Mouse (Mus musculus) heart, adult 2 months (tissue): ENCODE measurements around the gene Ints11. TPM values are rescaled to one million over a fixed set of nuclear protein-coding genes. Genes with fewer than 3 reads are reported as not detected.

Experiments used
- DNase-seq, 2 experiments: peaks; one replicate each; pipeline ENCODE4 v3.0.0; 2021
- H3K27ac ChIP-seq: fragments of 200-600 bp; 2 replicates; pipeline ENCODE4 v1.8.1; 2022
- H3K27me3 ChIP-seq: fragments of 200-500 bp; 2 replicates; pipeline ENCODE4 v1.6.1; 2012; ENCODE audit warnings: mild to moderate bottlenecking, low read length, inconsistent platforms, mixed read lengths; ENCODE audit not compliant: control insufficient read depth, insufficient read depth
- H3K36me3 ChIP-seq: fragments of 200-500 bp; 2 replicates; pipeline ENCODE4 v1.6.1; 2012; ENCODE audit warnings: low read length, inconsistent platforms; ENCODE audit not compliant: control insufficient read depth, insufficient read depth
- H3K4me1 ChIP-seq: fragments of 200-500 bp; 2 replicates; pipeline ENCODE4 v1.6.1; 2011; ENCODE audit warnings: low read length; ENCODE audit not compliant: control insufficient read depth, insufficient read depth
- H3K4me3 ChIP-seq: fragments of 200-600 bp; 2 replicates; pipeline ENCODE4 v1.8.1; 2022
- H3K79me2 ChIP-seq: fragments of 200-500 bp; replicated peaks from 2 replicates; pipeline ENCODE4 v1.6.1; 2012; ENCODE audit warnings: mild to moderate bottlenecking, inconsistent platforms, low read length, moderate library complexity, mixed read lengths; ENCODE audit not compliant: control insufficient read depth, insufficient read depth
- H3K9ac ChIP-seq: fragments of 200-500 bp; 2 replicates; pipeline ENCODE4 v1.6.1; 2012; ENCODE audit warnings: low read depth, mild to moderate bottlenecking, control low read depth, inconsistent platforms, low read length, mixed read lengths
- CTCF ChIP-seq: fragments of 200-600 bp; IDR thresholded peaks from 2 replicates; pipeline ENCODE4 v1.8.1; 2022; ENCODE audit warnings: antibody characterized with exemption, mild to moderate bottlenecking, moderate library complexity
- EP300 ChIP-seq: fragments of 200-500 bp; IDR thresholded peaks from 2 replicates; pipeline ENCODE4 v1.6.1; 2011; ENCODE audit warnings: low read depth, low read length, control low read depth; ENCODE audit not compliant: insufficient read depth
- POLR2A ChIP-seq: fragments of 200-500 bp; IDR thresholded peaks from 2 replicates; pipeline ENCODE4 v1.6.1; 2011; ENCODE audit warnings: mild to moderate bottlenecking, low read depth, low read length, control low read depth; ENCODE audit not compliant: insufficient read depth
- WGBS: fragments of 180-500 bp; shearing (Covaris S2); methylation state at CpG from one replicate; pipeline ENCODE4 v1.1.7; 2018; 5-methylcytosine and 5-hydroxymethylcytosine counted together
- intact Hi-C: fragments of 180-260 bp; cut with DNase I; formaldehyde crosslinking; loops from one replicate; pipeline ENCODE4 v1.15.1; 2025
- long read RNA-seq: library from polyadenylated mRNA; stranded (forward); transcript quantifications from one replicate; pipeline ENCODE4 v2.0.0, GENCODE M21; 2021
- polyA plus RNA-seq: library from polyadenylated mRNA; depleted of rRNA; stranded (reverse); fragments of >200 nt; gene quantifications from 2 replicates; pipeline ENCODE4 v1.2.3, GENCODE M21; 2012; rRNA removed
- total RNA-seq, 2 experiments: library from RNA; stranded (reverse); gene quantifications; 2 replicates each; pipeline ENCODE4 v1.2.3; 2021

Gene Ints11
- 10 to 100 TPM; 15.3 to 17.4 TPM for total RNA-seq
- polyA plus RNA-seq, result 15.8 and 23.2 TPM in 2 replicates
- long read RNA-seq, transcript Ints11-201 (17 exons, 2,368 nt), result major isoform, 29 of 36 reads
- long read RNA-seq, partial matches to known transcripts, result 1 of 36 reads
- long read RNA-seq, other reads (novel, unspliced or antisense), result 6 of 36 reads

- peak; percentile 97 to 98 for DNase-seq
- under 1% methylated on average over 63 of the region's 63 CpGs for WGBS
- H3K27ac ChIP-seq, result peak within 1 kb of the TSS; percentile 82
- intact Hi-C loops, result loop anchor here (1.0 to 5.0 kb wide), 4 partner anchors 19 to 123 kb away; partner anchors contain the start of genes B3galt6, Sdf4 and Ube2j2
- no peaks in the 10 kb centered on the region for H3K27me3 ChIP-seq
- peak; percentile 71 for TF ChIP-seq CTCF
- peak; percentile 73 for TF ChIP-seq POLR2A
- 0 out of 2 replicates have a peak, but pooled peaks have one; percentile 47 for TF ChIP-seq EP300
- H3K79me2 ChIP-seq, result no peaks in the 10 kb centered on the region
- no peaks in the 10 kb centered on the region for H3K4me1 ChIP-seq
- peak within 1 kb of the TSS; percentile 65 for H3K4me3 ChIP-seq
- peak within 1 kb of the TSS; percentile 79 for H3K9ac ChIP-seq
- H3K36me3 ChIP-seq, result no peaks in the 10 kb centered on the region
Observed at GRCm38 (mm10) chr4:155869317-155870033, at the start of gene Ints11, which contains the start of gene Cptp. Ints11 (plus strand) TSS chr4:155869546. Cptp (minus strand) TSS chr4:155869440.

- Histone ChIP-seq H3K9ac (no peak overlapping the region), H3K27ac (no peak overlapping the region), H3K79me2 (no peaks in the 10 kb centered on the region; the same call in 1 of the 2 replicates), H3K4me3 (no peak overlapping the region), H3K4me1 (no peaks in the 10 kb centered on the region), H3K36me3 (peaks cover 8% of the 10 kb centered on the region), H3K27me3 (no peaks in the 10 kb centered on the region)
- 76% methylated on average over 7 of the region's 7 CpGs for WGBS
- intact Hi-C loops, result no loop called here
- no peak for TF ChIP-seq POLR2A
- TF ChIP-seq EP300, result no peak
- TF ChIP-seq CTCF, result peak; percentile 62
- DNase-seq, result no peak
Observed at GRCm38 (mm10) chr4:155821025-155821424, 48.3 kb upstream of the Ints11 start.

GRCm38 (mm10) chr4:155823443-155823842, 45.9 kb upstream of the Ints11 start:
- DNase-seq, result no peak
- Histone ChIP-seq H3K4me1 (no peaks in the 10 kb centered on the region), H3K4me3 (no peak overlapping the region), H3K27ac (no peak overlapping the region), H3K9ac (no peak overlapping the region), H3K27me3 (no peaks in the 10 kb centered on the region), H3K79me2 (no peaks in the 10 kb centered on the region), H3K36me3 (peaks cover 6% of the 10 kb centered on the region)
- TF ChIP-seq CTCF, result no peak
- TF ChIP-seq POLR2A, result no peak
- TF ChIP-seq EP300, result no peak
- intact Hi-C loops, result no loop called here
- 94% methylated on average over 16 of the region's 16 CpGs for WGBS

- Histone ChIP-seq H3K27ac (no peak overlapping the region), H3K9ac (no peak overlapping the region), H3K4me1 (peaks cover 12% of the 10 kb centered on the region), H3K4me3 (no peak overlapping the region), H3K79me2 (no peaks in the 10 kb centered on the region), H3K27me3 (no peaks in the 10 kb centered on the region), H3K36me3 (peaks cover 2% of the 10 kb centered on the region; the same call in 1 of the 2 replicates)
- intact Hi-C loops, result loop anchor here (2.0 kb wide), 2 partner anchors 17 to 25 kb away; partner anchors contain the start of gene Ccnl2
- no peak for TF ChIP-seq EP300
- TF ChIP-seq CTCF, result no peak
- no peak for TF ChIP-seq POLR2A
- DNase-seq, result no peak
- 77% methylated on average over 4 of the region's 4 CpGs for WGBS
Observed at GRCm38 (mm10) chr4:155829866-155830265, 39.5 kb upstream of the Ints11 start.

GRCm38 (mm10) chr4:155830596-155830995, 38.8 kb upstream of the Ints11 start:
- H3K4me1 ChIP-seq, result peaks cover 12% of the 10 kb centered on the region
- H3K4me3 ChIP-seq, result peak overlapping the region; percentile 68; the same call in 1 of the 2 replicates
- TF ChIP-seq EP300 (no peak), POLR2A (no peak), CTCF (no peak)
- intact Hi-C loops, result loop anchor here (2.0 kb wide), 2 partner anchors 18 to 26 kb away; partner anchors contain the start of gene Ccnl2
- H3K27ac ChIP-seq, result peak overlapping the region; percentile 92
- H3K27me3 ChIP-seq, result no peaks in the 10 kb centered on the region
- no peak overlapping the region for H3K9ac ChIP-seq
- 46% methylated on average over 8 of the region's 8 CpGs for WGBS
- DNase-seq, result no peak
- no peaks in the 10 kb centered on the region for H3K79me2 ChIP-seq
- H3K36me3 ChIP-seq, result peaks cover 2% of the 10 kb centered on the region; the same call in 1 of the 2 replicates
